Mouse (Mus musculus) lung, postnatal 0 days (tissue): Measurements from ENCODE around the gene Mettl23.

Experiments
- CTCF ChIP-seq: IDR thresholded peaks from 2 replicates; pipeline ENCODE4 v1.5.1; 2016; ENCODE audit warnings: antibody characterized with exemption, mild to moderate bottlenecking
- EP300 ChIP-seq: IDR thresholded peaks from 2 replicates; pipeline ENCODE4 v1.6.1; 2016; ENCODE audit warnings: antibody characterized with exemption, mild to moderate bottlenecking, control low read depth

DNA sequence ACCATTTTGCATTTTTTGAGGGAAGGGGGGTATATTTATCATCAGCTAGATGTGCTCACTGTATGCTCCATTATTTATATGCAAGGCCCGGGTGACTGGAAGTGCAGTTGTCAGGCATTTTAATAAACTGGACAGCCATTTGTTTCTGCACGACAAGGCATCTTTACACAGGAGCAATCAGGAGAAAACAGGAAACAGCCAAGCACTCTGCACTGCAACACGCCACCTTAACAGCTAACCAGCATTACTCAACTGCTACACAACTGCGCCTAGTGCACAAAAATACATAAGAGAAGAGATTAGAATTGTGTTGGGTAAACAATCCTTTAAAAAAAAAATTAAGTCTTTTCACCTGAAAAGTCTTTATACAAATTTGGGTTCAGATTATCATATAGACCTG lies 7.0 kb downstream of the Mettl23 start:
- no peak for TF ChIP-seq EP300
- TF ChIP-seq CTCF, result no peak
